Mouse (Mus musculus) G1E (cell line): Measurements from ENCODE around the gene Mmrn1.

ENCODE experiments used
- CTCF ChIP-seq: IDR thresholded peaks from 2 replicates; pipeline ENCODE4 v1.5.1; 2012; ENCODE audit warnings: low read depth, low read length, inconsistent platforms, mixed read lengths
- GATA1 ChIP-seq: IDR thresholded peaks from 2 replicates; pipeline ENCODE4 v1.6.1; 2012; ENCODE audit warnings: borderline replicate concordance, low read length, inconsistent platforms, mixed read lengths
- POLR2AphosphoS5 ChIP-seq: IDR thresholded peaks from 2 replicates; pipeline ENCODE4 v1.6.1; 2012; ENCODE audit warnings: low read depth, low read length, inconsistent platforms; ENCODE audit not compliant: insufficient replicate concordance
- TAL1 ChIP-seq: conservative IDR thresholded peaks from 2 replicates; pipeline ENCODE4 v1.6.1; 2012; ENCODE audit warnings: low read depth, low read length, inconsistent platforms, mixed read lengths

- TF ChIP-seq GATA1 (no peak), CTCF (no peak), POLR2AphosphoS5 (no peak), TAL1 (no peak)
Measured at GRCm38 (mm10) chr6:60995596-60995995, 70.8 kb downstream of the Mmrn1 start.
